Mouse (Mus musculus) neural tube, embryonic 11.5 days (tissue): ENCODE results near the gene Esrrg. TPM values are rescaled to one million over a fixed set of nuclear protein-coding genes. Genes with fewer than 3 reads are reported as not detected.

Experiments
- ATAC-seq: fragments of 200-750 bp; cut with Nextera tagmentation; 2 replicates; pipeline ENCODE4 v1.8.0; 2017; ENCODE audit warnings: moderate number of reproducible peaks, mild to moderate bottlenecking, moderate TSS enrichment, moderate library complexity; ENCODE audit not compliant: insufficient read depth, low FRiP score, low TSS enrichment
- DNase-seq: peaks from one replicate; pipeline ENCODE4 v3.0.0-alpha.2; 2015; ENCODE audit warnings: low spot score
- H3K27ac ChIP-seq: fragments of 300-500 bp; sonication (generic); 2 replicates; pipeline ENCODE4 v1.5.1; 2014; ENCODE audit warnings: low read depth, mild to moderate bottlenecking, low read length
- H3K27me3 ChIP-seq: fragments of 300-500 bp; sonication (generic); 2 replicates; pipeline ENCODE4 v1.6.1; 2014; ENCODE audit warnings: mild to moderate bottlenecking, low read length, mixed read lengths; ENCODE audit not compliant: control insufficient read depth, insufficient read depth
- H3K36me3 ChIP-seq: fragments of 300-500 bp; sonication (generic); 2 replicates; pipeline ENCODE4 v1.6.1; 2014; ENCODE audit warnings: mild to moderate bottlenecking, low read length, moderate library complexity, mixed read lengths; ENCODE audit not compliant: control insufficient read depth, insufficient read depth
- H3K4me1 ChIP-seq: fragments of 300-500 bp; sonication (generic); 2 replicates; pipeline ENCODE4 v1.6.1; 2014; ENCODE audit warnings: low read length, mixed read lengths; ENCODE audit not compliant: control insufficient read depth, insufficient read depth
- H3K4me2 ChIP-seq: fragments of 300-500 bp; sonication (generic); 2 replicates; pipeline ENCODE4 v1.6.1; 2014; ENCODE audit warnings: low read depth, mild to moderate bottlenecking, moderate library complexity
- H3K4me3 ChIP-seq: fragments of 300-500 bp; sonication (generic); 2 replicates; pipeline ENCODE4 v1.5.1; 2014; ENCODE audit warnings: low read depth, low read length
- H3K9ac ChIP-seq: fragments of 300-500 bp; sonication (generic); 2 replicates; pipeline ENCODE4 v1.6.1; 2014; ENCODE audit warnings: mild to moderate bottlenecking, low read length
- H3K9me3 ChIP-seq: fragments of 300-500 bp; sonication (generic); 2 replicates; pipeline ENCODE4 v1.6.1; 2016; ENCODE audit warnings: low read length; ENCODE audit not compliant: control insufficient read depth
- WGBS: fragments of 180-500 bp; shearing (Covaris S2); extraction: QIAGEN DNeasy Blood & Tissue Kit; methylation state at CpG from one replicate; pipeline ENCODE4 v1.1.7; 2014; 5-methylcytosine and 5-hydroxymethylcytosine counted together
- polyA plus RNA-seq: library from polyadenylated mRNA; unstranded; fragments of >200 nt; fragmentation: Nextera tagmentation; extraction: Ambion mirVana; gene quantifications from 2 replicates; pipeline ENCODE4 v1.2.1, GENCODE M21; 2014

The Esrrg gene
- polyA plus RNA-seq, 1 experiment from 2014 or later = 12.7 TPM

GRCm38 (mm10) chr1:187740531-187740930 is 131.9 kb downstream of the Esrrg start:
- H3K9me3 ChIP-seq = no peaks in the 10 kb centered on the region
- DNase-seq (no peak), ATAC-seq (no peak)
- H3K27ac ChIP-seq = no peak overlapping the region
- no peak overlapping the region for H3K4me3 ChIP-seq
- no peaks in the 10 kb centered on the region for H3K27me3 ChIP-seq
- no peak overlapping the region for H3K4me2 ChIP-seq
- H3K9ac ChIP-seq = no peak overlapping the region
- WGBS = 90% methylated on average over 12 of the region's 12 CpGs
- H3K4me1 ChIP-seq = no peaks in the 10 kb centered on the region
- no peaks in the 10 kb centered on the region for H3K36me3 ChIP-seq

DNA sequence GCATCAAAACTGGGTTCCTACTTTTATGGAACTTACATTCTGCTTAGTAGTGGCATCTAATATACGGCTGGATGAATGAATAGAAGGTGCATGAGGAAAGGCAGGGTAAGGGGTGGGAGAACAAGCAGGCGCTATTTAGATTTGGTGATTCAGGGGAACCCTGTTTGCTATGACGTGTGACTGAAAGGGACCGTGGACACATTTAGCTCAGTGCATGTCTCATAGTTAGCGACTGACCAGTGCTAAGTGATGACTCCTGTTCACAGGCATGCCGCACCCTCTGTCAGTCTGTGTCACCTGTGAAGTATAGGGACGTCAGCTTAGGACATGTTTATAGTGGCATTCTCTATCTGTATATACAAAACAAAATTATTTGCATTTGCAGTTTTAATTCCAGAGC is 132.7 kb downstream of the Esrrg start:
- WGBS = 93% methylated on average over 7 of the region's 7 CpGs
- no peak for ATAC-seq

GRCm38 (mm10) chr1:187742071-187742470 is 133.5 kb downstream of the Esrrg start:
- no peaks in the 10 kb centered on the region for H3K27me3 ChIP-seq
- no peaks in the 10 kb centered on the region for H3K9me3 ChIP-seq
- no peak overlapping the region for H3K9ac ChIP-seq
- 84% methylated on average over 8 of the region's 8 CpGs for WGBS
- H3K27ac ChIP-seq = no peak overlapping the region
- H3K4me2 ChIP-seq = no peak overlapping the region
- H3K4me3 ChIP-seq = no peak overlapping the region
- DNase-seq (no peak), ATAC-seq (no peak)
- no peaks in the 10 kb centered on the region for H3K36me3 ChIP-seq
- no peaks in the 10 kb centered on the region for H3K4me1 ChIP-seq

More for the DNA sequence above, 132.7 kb downstream of the Esrrg start:
- Histone ChIP-seq H3K36me3 (no peaks in the 10 kb centered on the region), H3K4me1 (no peaks in the 10 kb centered on the region), H3K4me2 (no peak overlapping the region), H3K9me3 (no peaks in the 10 kb centered on the region), H3K4me3 (no peak overlapping the region), H3K27ac (no peak overlapping the region), H3K9ac (no peak overlapping the region), H3K27me3 (no peaks in the 10 kb centered on the region)
- DNase-seq = no peak

- Histone ChIP-seq H3K36me3 (no peaks in the 10 kb centered on the region), H3K9ac (no peak overlapping the region), H3K4me2 (no peak overlapping the region), H3K27ac (no peak overlapping the region), H3K9me3 (no peaks in the 10 kb centered on the region), H3K4me3 (no peak overlapping the region), H3K27me3 (no peaks in the 10 kb centered on the region), H3K4me1 (no peaks in the 10 kb centered on the region)
- DNase-seq = no peak
- ATAC-seq = no peak
- WGBS = 85% methylated on average over 3 of the region's 3 CpGs
These were observed 140.7 kb downstream of the Esrrg start for GRCm38 (mm10) chr1:187749294-187749693.

- ATAC-seq (no peak), DNase-seq (no peak)
- Histone ChIP-seq H3K4me2 (no peak overlapping the region), H3K27me3 (no peaks in the 10 kb centered on the region), H3K27ac (no peak overlapping the region), H3K9me3 (no peaks in the 10 kb centered on the region), H3K4me1 (no peaks in the 10 kb centered on the region), H3K4me3 (no peak overlapping the region), H3K9ac (no peak overlapping the region), H3K36me3 (no peaks in the 10 kb centered on the region)
- WGBS = 47% methylated on average over 5 of the region's 5 CpGs
These were observed 141.3 kb downstream of the Esrrg start for GRCm38 (mm10) chr1:187749931-187750330.

DNA sequence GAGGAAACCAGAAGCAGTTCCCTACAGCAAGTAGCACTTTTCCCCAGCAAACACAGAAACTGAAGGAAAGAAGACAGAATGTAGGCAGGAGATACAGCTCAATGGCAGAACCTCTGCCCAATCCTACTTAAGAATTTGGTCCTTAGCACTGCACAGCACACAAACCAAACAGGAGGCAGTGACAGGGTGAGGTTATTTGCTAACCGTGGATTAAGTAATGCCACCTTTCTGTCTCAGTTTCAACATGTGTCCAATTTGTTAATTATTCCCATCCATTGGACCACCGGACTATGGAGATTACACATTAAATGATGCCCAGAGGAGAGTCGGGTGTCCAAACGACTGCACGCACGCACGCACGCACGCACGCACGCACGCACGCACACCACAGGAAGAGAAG is 146.9 kb downstream of the Esrrg start:
- WGBS = 87% methylated on average over 13 of the region's 13 CpGs
- no peaks in the 10 kb centered on the region for H3K36me3 ChIP-seq

DNA sequence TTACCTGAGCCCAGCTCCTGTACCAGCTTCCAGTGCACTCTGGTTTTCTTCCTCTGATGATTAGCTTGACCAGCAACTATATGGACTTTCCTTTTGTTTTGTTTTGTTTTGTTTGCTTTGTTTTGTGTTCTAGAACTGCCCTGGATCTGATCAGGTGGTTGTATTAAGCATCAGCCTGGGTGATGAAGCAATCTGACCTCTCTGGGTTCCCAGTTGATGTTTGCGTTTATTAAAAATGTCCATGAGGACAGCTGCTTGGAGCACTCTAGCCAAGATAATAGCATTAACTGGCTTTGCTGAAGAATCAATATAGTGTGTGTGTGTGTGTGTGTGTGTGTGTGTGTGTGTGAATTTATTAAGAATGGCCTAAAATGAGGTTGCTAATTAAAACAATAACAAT is 149.4 kb downstream of the Esrrg start:
- Histone ChIP-seq H3K9ac (no peak overlapping the region), H3K27ac (no peak overlapping the region), H3K36me3 (no peaks in the 10 kb centered on the region), H3K27me3 (no peaks in the 10 kb centered on the region), H3K4me2 (no peak overlapping the region), H3K4me3 (no peak overlapping the region), H3K9me3 (no peaks in the 10 kb centered on the region), H3K4me1 (no peaks in the 10 kb centered on the region)
- WGBS = 90% methylated on average over 1 of the region's 1 CpGs
- no peak for DNase-seq
- ATAC-seq = no peak

More for the DNA sequence above, 146.9 kb downstream of the Esrrg start:
- Histone ChIP-seq H3K9me3 (no peaks in the 10 kb centered on the region), H3K4me1 (no peaks in the 10 kb centered on the region), H3K27me3 (no peaks in the 10 kb centered on the region), H3K4me2 (no peak overlapping the region), H3K9ac (no peak overlapping the region), H3K27ac (no peak overlapping the region), H3K4me3 (no peak overlapping the region)
- ATAC-seq (no peak), DNase-seq (no peak)

DNA sequence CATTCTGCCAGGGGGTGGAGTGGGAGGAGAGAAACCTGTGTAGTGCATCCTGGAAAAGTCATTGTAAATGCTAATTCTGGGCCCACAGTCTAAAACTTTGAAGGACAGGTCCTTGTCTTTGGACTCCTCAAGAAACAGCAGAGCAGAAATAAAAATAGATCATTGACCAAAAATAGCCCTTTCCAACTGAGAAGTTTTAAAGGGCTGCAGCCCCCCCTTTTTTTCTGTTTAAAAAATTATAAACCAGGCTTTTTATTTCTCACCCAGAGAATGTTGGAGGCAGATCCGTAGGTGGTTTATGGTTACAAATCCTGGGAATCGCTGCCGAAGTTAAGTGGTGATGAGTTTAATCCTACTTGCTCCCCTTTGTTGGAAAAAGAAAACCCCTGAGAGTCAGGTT is 150.0 kb downstream of the Esrrg start:
- Histone ChIP-seq H3K4me3 (no peak overlapping the region), H3K27ac (no peak overlapping the region), H3K27me3 (no peaks in the 10 kb centered on the region), H3K9ac (no peak overlapping the region), H3K36me3 (no peaks in the 10 kb centered on the region), H3K9me3 (no peaks in the 10 kb centered on the region), H3K4me1 (no peaks in the 10 kb centered on the region), H3K4me2 (no peak overlapping the region)
- WGBS = 85% methylated on average over 3 of the region's 3 CpGs
- no peak for DNase-seq
- ATAC-seq = no peak

GRCm38 (mm10) chr1:187759536-187759935 is 150.9 kb downstream of the Esrrg start:
- Histone ChIP-seq H3K4me1 (no peaks in the 10 kb centered on the region), H3K36me3 (no peaks in the 10 kb centered on the region), H3K4me2 (no peak overlapping the region), H3K9me3 (no peaks in the 10 kb centered on the region), H3K4me3 (no peak overlapping the region), H3K27ac (no peak overlapping the region), H3K27me3 (no peaks in the 10 kb centered on the region), H3K9ac (no peak overlapping the region)
- DNase-seq = no peak
- ATAC-seq = no peak
- WGBS = 80% methylated on average over 3 of the region's 3 CpGs
